Mouse (Mus musculus): ENCODE measurements at regions not wholly inside any gene's neighbourhood (a gene's known extent, or its start where the extent isn't known, plus 50 kb on each side); places are given as distances from the start of the nearest gene placed in this dataset.

GRCm38 (mm10) chr2:171718855-171719254, 324.4 kb downstream of the Cbln4 start:
- 82% methylated on average over 5 of the region's 5 CpGs for WGBS
- no peak for ATAC-seq (replicated peaks; ENCODE audit: low FRiP score, low TSS enrichment, low read depth)

GRCm38 (mm10) chr2:171712816-171713570, 330.3 kb downstream of the Cbln4 start:
- H3K36me3 ChIP-seq (ENCODE audit: control insufficient read depth, insufficient read depth, low read length): no peaks in the 10 kb centered on the region
- ATAC-seq (replicated peaks; ENCODE audit: low FRiP score, low TSS enrichment, low read depth): no peak
- no peak overlapping the region for H3K9ac ChIP-seq (ENCODE audit: low read length)
- H3K4me3 ChIP-seq (ENCODE audit: low read depth, low read length): no peak overlapping the region
- H3K27me3 ChIP-seq (replicated peaks; ENCODE audit: control insufficient read depth, insufficient read depth, low read length): no peaks in the 10 kb centered on the region
- H3K9me3 ChIP-seq (ENCODE audit: control insufficient read depth, low read length): no peaks in the 10 kb centered on the region
- no peaks in the 10 kb centered on the region for H3K4me1 ChIP-seq (replicated peaks; ENCODE audit: control insufficient read depth, insufficient read depth, low read length)
- WGBS: 72% methylated on average over 11 of the region's 11 CpGs
- H3K4me2 ChIP-seq (ENCODE audit: low read length): no peak overlapping the region
- no peak for DNase-seq (ENCODE audit: low spot score)
- H3K27ac ChIP-seq (ENCODE audit: low read depth): no peak overlapping the region

More at GRCm38 (mm10) chr2:171718855-171719254, 324.4 kb downstream of the Cbln4 start:
- Histone ChIP-seq H3K4me3 (ENCODE audit: low read depth, low read length) (no peak overlapping the region), H3K4me1 (replicated peaks; ENCODE audit: control insufficient read depth, insufficient read depth, low read length) (no peaks in the 10 kb centered on the region), H3K9ac (ENCODE audit: low read length) (no peak overlapping the region), H3K27me3 (replicated peaks; ENCODE audit: control insufficient read depth, insufficient read depth, low read length) (no peaks in the 10 kb centered on the region), H3K9me3 (ENCODE audit: control insufficient read depth, low read length) (no peaks in the 10 kb centered on the region), H3K36me3 (ENCODE audit: control insufficient read depth, insufficient read depth, low read length) (no peaks in the 10 kb centered on the region), H3K27ac (ENCODE audit: low read depth) (no peak overlapping the region), H3K4me2 (ENCODE audit: low read length) (no peak overlapping the region)
- no peak for DNase-seq (ENCODE audit: low spot score)

GRCm38 (mm10) chr2:171693526-171693925, 349.7 kb downstream of the Cbln4 start:
- 79% methylated on average over 5 of the region's 5 CpGs for WGBS
- Histone ChIP-seq H3K9ac (ENCODE audit: low read length) (no peak overlapping the region), H3K4me1 (replicated peaks; ENCODE audit: control insufficient read depth, insufficient read depth, low read length) (no peaks in the 10 kb centered on the region), H3K4me2 (ENCODE audit: low read length) (no peak overlapping the region), H3K36me3 (ENCODE audit: control insufficient read depth, insufficient read depth, low read length) (no peaks in the 10 kb centered on the region), H3K27me3 (replicated peaks; ENCODE audit: control insufficient read depth, insufficient read depth, low read length) (no peaks in the 10 kb centered on the region), H3K4me3 (ENCODE audit: low read depth, low read length) (no peak overlapping the region), H3K9me3 (ENCODE audit: control insufficient read depth, low read length) (no peaks in the 10 kb centered on the region), H3K27ac (ENCODE audit: low read depth) (no peak overlapping the region)
- DNase-seq (ENCODE audit: low spot score) (no peak), ATAC-seq (replicated peaks; ENCODE audit: low FRiP score, low TSS enrichment, low read depth) (no peak)

- WGBS: 33% methylated on average over 4 of the region's 4 CpGs
- Histone ChIP-seq H3K4me2 (ENCODE audit: low read length) (no peak overlapping the region), H3K36me3 (ENCODE audit: control insufficient read depth, insufficient read depth, low read length) (no peaks in the 10 kb centered on the region), H3K9ac (ENCODE audit: low read length) (no peak overlapping the region), H3K27ac (ENCODE audit: low read depth) (no peak overlapping the region), H3K9me3 (ENCODE audit: control insufficient read depth, low read length) (no peaks in the 10 kb centered on the region), H3K4me3 (ENCODE audit: low read depth, low read length) (no peak overlapping the region), H3K27me3 (replicated peaks; ENCODE audit: control insufficient read depth, insufficient read depth, low read length) (no peaks in the 10 kb centered on the region), H3K4me1 (replicated peaks; ENCODE audit: control insufficient read depth, insufficient read depth, low read length) (no peaks in the 10 kb centered on the region)
- no peak for DNase-seq (ENCODE audit: low spot score)
- ATAC-seq (replicated peaks; ENCODE audit: low FRiP score, low TSS enrichment, low read depth): no peak
Measured at GRCm38 (mm10) chr2:171690781-171691180, 352.5 kb downstream of the Cbln4 start.

- no peak for ATAC-seq (replicated peaks; ENCODE audit: low FRiP score, low TSS enrichment, low read depth)
- WGBS: 28% methylated on average over 4 of the region's 4 CpGs
- no peak overlapping the region for H3K27ac ChIP-seq (ENCODE audit: low read depth)
- no peaks in the 10 kb centered on the region for H3K4me1 ChIP-seq (replicated peaks; ENCODE audit: control insufficient read depth, insufficient read depth, low read length)
- H3K4me3 ChIP-seq (ENCODE audit: low read depth, low read length): no peak overlapping the region
- no peak overlapping the region for H3K9ac ChIP-seq (ENCODE audit: low read length)
- DNase-seq (ENCODE audit: low spot score): no peak
- no peaks in the 10 kb centered on the region for H3K9me3 ChIP-seq (ENCODE audit: control insufficient read depth, low read length)
- no peaks in the 10 kb centered on the region for H3K36me3 ChIP-seq (ENCODE audit: control insufficient read depth, insufficient read depth, low read length)
- no peaks in the 10 kb centered on the region for H3K27me3 ChIP-seq (replicated peaks; ENCODE audit: control insufficient read depth, insufficient read depth, low read length)
- H3K4me2 ChIP-seq (ENCODE audit: low read length): no peak overlapping the region
Measured at GRCm38 (mm10) chr2:171689102-171689501, 354.2 kb downstream of the Cbln4 start.

GRCm38 (mm10) chr2:171677998-171678397, 365.3 kb downstream of the Cbln4 start:
- H3K4me1 ChIP-seq (replicated peaks; ENCODE audit: control insufficient read depth, insufficient read depth, low read length): peaks cover 8% of the 10 kb centered on the region
- DNase-seq (ENCODE audit: low spot score) (no peak), ATAC-seq (replicated peaks; ENCODE audit: low FRiP score, low TSS enrichment, low read depth) (no peak)
- H3K4me2 ChIP-seq (ENCODE audit: low read length): no peak overlapping the region
- H3K9ac ChIP-seq (ENCODE audit: low read length): no peak overlapping the region
- no peaks in the 10 kb centered on the region for H3K36me3 ChIP-seq (ENCODE audit: control insufficient read depth, insufficient read depth, low read length)
- WGBS: 46% methylated on average over 2 of the region's 2 CpGs
- no peak overlapping the region for H3K4me3 ChIP-seq (ENCODE audit: low read depth, low read length)
- H3K27ac ChIP-seq (ENCODE audit: low read depth): no peak overlapping the region
- no peaks in the 10 kb centered on the region for H3K27me3 ChIP-seq (replicated peaks; ENCODE audit: control insufficient read depth, insufficient read depth, low read length)
- H3K9me3 ChIP-seq (ENCODE audit: control insufficient read depth, low read length): no peaks in the 10 kb centered on the region

GRCm38 (mm10) chr2:171677128-171677527, 366.1 kb downstream of the Cbln4 start:
- no peak for ATAC-seq (replicated peaks; ENCODE audit: low FRiP score, low TSS enrichment, low read depth)
- DNase-seq (ENCODE audit: low spot score): no peak
- no peak overlapping the region for H3K4me2 ChIP-seq (ENCODE audit: low read length)
- no peak overlapping the region for H3K4me3 ChIP-seq (ENCODE audit: low read depth, low read length)
- H3K27me3 ChIP-seq (replicated peaks; ENCODE audit: control insufficient read depth, insufficient read depth, low read length): no peaks in the 10 kb centered on the region
- WGBS: 71% methylated on average over 7 of the region's 7 CpGs
- no peaks in the 10 kb centered on the region for H3K9me3 ChIP-seq (ENCODE audit: control insufficient read depth, low read length)
- peaks cover 8% of the 10 kb centered on the region for H3K4me1 ChIP-seq (replicated peaks; ENCODE audit: control insufficient read depth, insufficient read depth, low read length)
- H3K9ac ChIP-seq (ENCODE audit: low read length): no peak overlapping the region
- no peak overlapping the region for H3K27ac ChIP-seq (ENCODE audit: low read depth)
- no peaks in the 10 kb centered on the region for H3K36me3 ChIP-seq (ENCODE audit: control insufficient read depth, insufficient read depth, low read length)

- no peak for DNase-seq (ENCODE audit: low spot score)
- WGBS: 39% methylated on average over 8 of the region's 8 CpGs
- ATAC-seq (replicated peaks; ENCODE audit: low FRiP score, low TSS enrichment, low read depth): peak; percentile 64
- no peak overlapping the region for H3K9ac ChIP-seq (ENCODE audit: low read length)
- no peak overlapping the region for H3K4me3 ChIP-seq (ENCODE audit: low read depth, low read length)
- no peaks in the 10 kb centered on the region for H3K9me3 ChIP-seq (ENCODE audit: control insufficient read depth, low read length)
- H3K27ac ChIP-seq (ENCODE audit: low read depth): no peak overlapping the region
- no peaks in the 10 kb centered on the region for H3K36me3 ChIP-seq (ENCODE audit: control insufficient read depth, insufficient read depth, low read length)
- peaks cover 8% of the 10 kb centered on the region for H3K4me1 ChIP-seq (replicated peaks; ENCODE audit: control insufficient read depth, insufficient read depth, low read length)
- H3K4me2 ChIP-seq (ENCODE audit: low read length): no peak overlapping the region
- no peaks in the 10 kb centered on the region for H3K27me3 ChIP-seq (replicated peaks; ENCODE audit: control insufficient read depth, insufficient read depth, low read length)
Measured at GRCm38 (mm10) chr2:171676083-171676482, 367.2 kb downstream of the Cbln4 start.

GRCm38 (mm10) chr2:171675411-171675810, 367.9 kb downstream of the Cbln4 start:
- DNase-seq (ENCODE audit: low spot score) (no peak), ATAC-seq (replicated peaks; ENCODE audit: low FRiP score, low TSS enrichment, low read depth) (no peak)
- 76% methylated on average over 2 of the region's 2 CpGs for whole genome bisulfite sequencing

More at GRCm38 (mm10) chr2:171675411-171675810, 367.9 kb downstream of the Cbln4 start:
- H3K27me3 ChIP-seq (replicated peaks; ENCODE audit: control insufficient read depth, insufficient read depth, low read length): no peaks in the 10 kb centered on the region
- no peak overlapping the region for H3K4me3 ChIP-seq (ENCODE audit: low read depth, low read length)
- H3K4me1 ChIP-seq (replicated peaks; ENCODE audit: control insufficient read depth, insufficient read depth, low read length): peaks cover 8% of the 10 kb centered on the region
- no peaks in the 10 kb centered on the region for H3K36me3 ChIP-seq (ENCODE audit: control insufficient read depth, insufficient read depth, low read length)
- H3K27ac ChIP-seq (ENCODE audit: low read depth): no peak overlapping the region
- H3K9me3 ChIP-seq (ENCODE audit: control insufficient read depth, low read length): no peaks in the 10 kb centered on the region
- no peak overlapping the region for H3K9ac ChIP-seq (ENCODE audit: low read length)
- no peak overlapping the region for H3K4me2 ChIP-seq (ENCODE audit: low read length)

All from intestine, embryonic 14.5 days (tissue).